Mouse (Mus musculus) left cerebral cortex, adult 11 months (tissue): ENCODE data around the gene Acin1.

ENCODE experiments used
- DNase-seq: peaks from one replicate; pipeline ENCODE4 v3.0.0; 2022; ENCODE audit warnings: low spot score

Acin1 gene

DNA sequence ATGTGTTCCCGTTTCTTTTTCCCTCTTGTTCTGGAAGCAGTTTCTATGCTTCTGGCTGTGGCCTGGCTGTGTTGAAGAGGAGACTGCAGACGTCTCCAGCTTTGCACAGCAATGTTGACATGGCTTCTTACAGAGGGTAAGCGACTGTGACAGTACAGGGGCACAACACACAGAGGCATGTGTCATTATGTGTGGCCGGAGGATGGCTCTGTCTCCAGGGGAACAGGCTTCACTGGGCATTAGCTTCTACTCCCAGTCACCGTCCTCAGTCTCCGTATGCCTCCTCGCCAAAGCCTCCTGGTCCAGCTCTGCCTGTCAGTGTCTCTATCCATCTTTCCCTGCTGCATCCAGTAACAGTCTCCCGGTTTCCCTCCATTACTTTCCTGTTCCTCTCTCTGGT lies 79.5 kb downstream of the Acin1 start:
- no peak for DNase-seq

- no peak for DNase-seq
Measured at GRCm38 (mm10) chr14:54605752-54606321, 80.9 kb downstream of the Acin1 start, which contains the start of gene 4931414P19Rik. Gene 4931414P19Rik (minus strand): TSS chr14:54605993.

DNA sequence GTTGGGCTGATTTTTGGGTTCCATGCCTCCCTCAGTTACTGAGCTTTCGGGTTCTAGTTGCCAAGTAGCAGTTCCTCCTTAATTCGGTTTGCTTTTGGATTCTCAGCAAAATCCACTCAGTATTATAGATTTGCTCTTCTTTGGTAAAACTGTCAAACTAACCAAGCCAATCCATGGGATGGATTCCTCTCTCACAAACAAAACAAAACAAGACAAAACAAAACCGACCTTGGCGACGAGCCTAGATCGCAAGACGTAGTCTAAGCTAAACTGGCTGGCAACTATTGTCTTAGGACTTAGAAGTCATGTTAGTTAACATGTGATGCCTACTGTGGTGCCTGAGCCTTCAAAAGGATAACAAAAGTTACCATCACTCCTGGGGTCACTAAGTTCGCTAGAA lies 83.0 kb downstream of the Acin1 start:
- no peak for DNase-seq

GRCm38 (mm10) chr14:54603038-54603654 lies 83.6 kb downstream of the Acin1 start:
- DNase-seq, result peak; percentile 90

- DNase-seq, result no peak
Measured at GRCm38 (mm10) chr14:54602613-54603012, 84.1 kb downstream of the Acin1 start.

DNA sequence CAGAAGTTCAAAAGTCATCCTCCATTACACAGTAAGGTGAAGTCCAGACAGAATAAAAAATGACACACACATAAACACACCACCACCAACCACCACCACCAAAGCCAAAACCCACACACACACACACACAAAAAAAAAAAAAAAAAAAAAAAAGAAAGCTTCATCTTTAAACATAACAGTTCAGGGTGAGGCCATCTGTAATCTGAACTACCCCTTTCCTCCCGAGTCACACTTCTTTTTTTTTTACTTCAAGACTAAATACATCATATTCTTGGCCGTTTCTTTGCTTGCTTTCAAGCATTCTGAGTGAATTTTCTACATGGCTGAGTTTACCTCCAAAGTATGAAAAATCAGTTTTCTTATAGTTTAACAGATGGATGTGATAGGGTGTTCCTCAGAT lies 85.1 kb downstream of the Acin1 start:
- DNase-seq, result no peak

GRCm38 (mm10) chr14:54597084-54597483 lies 89.6 kb downstream of the Acin1 start:
- no peak for DNase-seq

- DNase-seq, result no peak
Measured at GRCm38 (mm10) chr14:54594631-54595414, 91.9 kb downstream of the Acin1 start.

GRCm38 (mm10) chr14:54594055-54594454 lies 92.7 kb downstream of the Acin1 start:
- DNase-seq, result no peak

GRCm38 (mm10) chr14:54592319-54592934 lies 94.3 kb downstream of the Acin1 start:
- no peak for DNase-seq
